Mouse (Mus musculus): ENCODE measurements around the gene Arfgef3. TPM values are rescaled to one million over a fixed set of nuclear protein-coding genes. Genes with fewer than 3 reads are reported as not detected.

The Arfgef3 gene
- total RNA-seq, 1 experiment, result 3.6 TPM

GRCm38 (mm10) chr10:18681385-18681954 lies 62.3 kb downstream of the Arfgef3 start:
- in situ Hi-C loops (cut with MboI; ENCODE audit: low sequenced_read_pairs in 2 of 2, unreplicated experiment in 2 of 2), result no loop called here
- no peak for DNase-seq (ENCODE audit: low read depth, low spot score)
- Histone ChIP-seq H3K9me3 (ENCODE audit: control insufficient read depth, insufficient read depth, low read depth, low read length) (no peaks in the 10 kb centered on the region), H3K36me3 (ENCODE audit: control insufficient read depth, insufficient read depth, low read length, poor library complexity, severe bottlenecking) (no peaks in the 10 kb centered on the region), H3K4me1 (ENCODE audit: control insufficient read depth in 2 of 2, insufficient read depth in 2 of 2, low read length in 2 of 2, poor library complexity in 1 of 2) (no peaks in the 10 kb centered on the region), H3K27ac (ENCODE audit: insufficient read depth, low read depth, low read length, poor library complexity, severe bottlenecking) (no peak overlapping the region), H3K9ac (ENCODE audit: insufficient read depth, low read depth, low read length, poor library complexity, severe bottlenecking) (no peak overlapping the region), H3K4me3 (ENCODE audit: insufficient read depth in 1 of 2, low read depth in 1 of 2, low read length in 2 of 2, poor library complexity in 1 of 2, severe bottlenecking in 1 of 2) (no peak overlapping the region)
- no peak for TF ChIP-seq HCFC1 (IDR thresholded peaks at IDR 0.05; ENCODE audit: borderline replicate concordance, insufficient read depth, low read length)
- TF ChIP-seq ZC3H11A (IDR thresholded peaks at IDR 0.05; ENCODE audit: borderline replicate concordance, low read depth, low read length), result no peak
- no peak for TF ChIP-seq MAFK (IDR thresholded peaks at IDR 0.05; ENCODE audit: insufficient read depth, low read depth, low read length)
- no peak for TF ChIP-seq ZNF384 (IDR thresholded peaks at IDR 0.05; ENCODE audit: low read depth, low read length)
- no peak for TF ChIP-seq CHD2 (IDR thresholded peaks at IDR 0.05; ENCODE audit: low read depth, low read length)

GRCm38 (mm10) chr10:18680661-18681384 lies 62.9 kb downstream of the Arfgef3 start:
- Histone ChIP-seq H3K9ac (ENCODE audit: insufficient read depth, low read depth, low read length, poor library complexity, severe bottlenecking) (no peak overlapping the region), H3K4me3 (ENCODE audit: insufficient read depth in 1 of 2, low read depth in 1 of 2, low read length in 2 of 2, poor library complexity in 1 of 2, severe bottlenecking in 1 of 2) (no peak overlapping the region), H3K9me3 (ENCODE audit: control insufficient read depth, insufficient read depth, low read depth, low read length) (no peaks in the 10 kb centered on the region), H3K36me3 (ENCODE audit: control insufficient read depth, insufficient read depth, low read length, poor library complexity, severe bottlenecking) (no peaks in the 10 kb centered on the region), H3K27ac (ENCODE audit: insufficient read depth, low read depth, low read length, poor library complexity, severe bottlenecking) (no peak overlapping the region), H3K4me1 (ENCODE audit: control insufficient read depth in 2 of 2, insufficient read depth in 2 of 2, low read length in 2 of 2, poor library complexity in 1 of 2) (no peaks in the 10 kb centered on the region)
- TF ChIP-seq MAFK (IDR thresholded peaks at IDR 0.05; ENCODE audit: insufficient read depth, low read depth, low read length) (no peak), ZC3H11A (IDR thresholded peaks at IDR 0.05; ENCODE audit: borderline replicate concordance, low read depth, low read length) (no peak), ZNF384 (IDR thresholded peaks at IDR 0.05; ENCODE audit: low read depth, low read length) (no peak), CHD2 (IDR thresholded peaks at IDR 0.05; ENCODE audit: low read depth, low read length) (no peak), HCFC1 (IDR thresholded peaks at IDR 0.05; ENCODE audit: borderline replicate concordance, insufficient read depth, low read length) (no peak)
- in situ Hi-C loops (cut with MboI; ENCODE audit: low sequenced_read_pairs in 2 of 2, unreplicated experiment in 2 of 2), result no loop called here
- no peak for DNase-seq (ENCODE audit: low read depth, low spot score)

GRCm38 (mm10) chr10:18678836-18679235 lies 64.9 kb downstream of the Arfgef3 start:
- H3K27ac ChIP-seq (ENCODE audit: insufficient read depth, low read depth, low read length, poor library complexity, severe bottlenecking), result no peak overlapping the region
- H3K9ac ChIP-seq (ENCODE audit: insufficient read depth, low read depth, low read length, poor library complexity, severe bottlenecking), result no peak overlapping the region
- no peak overlapping the region for H3K4me3 ChIP-seq (ENCODE audit: insufficient read depth in 1 of 2, low read depth in 1 of 2, low read length in 2 of 2, poor library complexity in 1 of 2, severe bottlenecking in 1 of 2)
- DNase-seq (ENCODE audit: low read depth, low spot score), result no peak
- in situ Hi-C loops (cut with MboI; ENCODE audit: low sequenced_read_pairs in 2 of 2, unreplicated experiment in 2 of 2), result no loop called here
- H3K4me1 ChIP-seq (ENCODE audit: control insufficient read depth in 2 of 2, insufficient read depth in 2 of 2, low read length in 2 of 2, poor library complexity in 1 of 2), result no peaks in the 10 kb centered on the region
- TF ChIP-seq MAFK (IDR thresholded peaks at IDR 0.05; ENCODE audit: insufficient read depth, low read depth, low read length), result no peak
- no peak for TF ChIP-seq ZNF384 (IDR thresholded peaks at IDR 0.05; ENCODE audit: low read depth, low read length)
- TF ChIP-seq CHD2 (IDR thresholded peaks at IDR 0.05; ENCODE audit: low read depth, low read length), result no peak
- no peak for TF ChIP-seq ZC3H11A (IDR thresholded peaks at IDR 0.05; ENCODE audit: borderline replicate concordance, low read depth, low read length)
- no peak for TF ChIP-seq HCFC1 (IDR thresholded peaks at IDR 0.05; ENCODE audit: borderline replicate concordance, insufficient read depth, low read length)
- H3K9me3 ChIP-seq (ENCODE audit: control insufficient read depth, insufficient read depth, low read depth, low read length), result no peaks in the 10 kb centered on the region
- H3K36me3 ChIP-seq (ENCODE audit: control insufficient read depth, insufficient read depth, low read length, poor library complexity, severe bottlenecking), result no peaks in the 10 kb centered on the region

GRCm38 (mm10) chr10:18664794-18665193 lies 79.0 kb downstream of the Arfgef3 start:
- no peak overlapping the region for H3K27ac ChIP-seq (ENCODE audit: insufficient read depth, low read depth, low read length, poor library complexity, severe bottlenecking)
- H3K9ac ChIP-seq (ENCODE audit: insufficient read depth, low read depth, low read length, poor library complexity, severe bottlenecking), result no peak overlapping the region
- H3K4me1 ChIP-seq (ENCODE audit: control insufficient read depth in 2 of 2, insufficient read depth in 2 of 2, low read length in 2 of 2, poor library complexity in 1 of 2), result no peaks in the 10 kb centered on the region
- in situ Hi-C loops (cut with MboI; ENCODE audit: low sequenced_read_pairs in 2 of 2, unreplicated experiment in 2 of 2), result no loop called here
- no peaks in the 10 kb centered on the region for H3K36me3 ChIP-seq (ENCODE audit: control insufficient read depth, insufficient read depth, low read length, poor library complexity, severe bottlenecking)
- H3K9me3 ChIP-seq (ENCODE audit: control insufficient read depth, insufficient read depth, low read depth, low read length), result no peaks in the 10 kb centered on the region
- no peak for TF ChIP-seq ZC3H11A (IDR thresholded peaks at IDR 0.05; ENCODE audit: borderline replicate concordance, low read depth, low read length)
- TF ChIP-seq ZNF384 (IDR thresholded peaks at IDR 0.05; ENCODE audit: low read depth, low read length), result no peak
- no peak for TF ChIP-seq MAFK (IDR thresholded peaks at IDR 0.05; ENCODE audit: insufficient read depth, low read depth, low read length)
- no peak for TF ChIP-seq HCFC1 (IDR thresholded peaks at IDR 0.05; ENCODE audit: borderline replicate concordance, insufficient read depth, low read length)
- TF ChIP-seq CHD2 (IDR thresholded peaks at IDR 0.05; ENCODE audit: low read depth, low read length), result no peak
- DNase-seq (ENCODE audit: low read depth, low spot score), result no peak
- H3K4me3 ChIP-seq (ENCODE audit: insufficient read depth in 1 of 2, low read depth in 1 of 2, low read length in 2 of 2, poor library complexity in 1 of 2, severe bottlenecking in 1 of 2), result no peak overlapping the region
